Mouse (Mus musculus): Measurements from ENCODE around the gene Rnf41. TPM values are rescaled to one million over a fixed set of nuclear protein-coding genes. Genes with fewer than 3 reads are reported as not detected.

Gene Rnf41
- total and polyA plus RNA-seq, 2 experiments from 2014 or later: 75.8 to 98.1 TPM

DNA sequence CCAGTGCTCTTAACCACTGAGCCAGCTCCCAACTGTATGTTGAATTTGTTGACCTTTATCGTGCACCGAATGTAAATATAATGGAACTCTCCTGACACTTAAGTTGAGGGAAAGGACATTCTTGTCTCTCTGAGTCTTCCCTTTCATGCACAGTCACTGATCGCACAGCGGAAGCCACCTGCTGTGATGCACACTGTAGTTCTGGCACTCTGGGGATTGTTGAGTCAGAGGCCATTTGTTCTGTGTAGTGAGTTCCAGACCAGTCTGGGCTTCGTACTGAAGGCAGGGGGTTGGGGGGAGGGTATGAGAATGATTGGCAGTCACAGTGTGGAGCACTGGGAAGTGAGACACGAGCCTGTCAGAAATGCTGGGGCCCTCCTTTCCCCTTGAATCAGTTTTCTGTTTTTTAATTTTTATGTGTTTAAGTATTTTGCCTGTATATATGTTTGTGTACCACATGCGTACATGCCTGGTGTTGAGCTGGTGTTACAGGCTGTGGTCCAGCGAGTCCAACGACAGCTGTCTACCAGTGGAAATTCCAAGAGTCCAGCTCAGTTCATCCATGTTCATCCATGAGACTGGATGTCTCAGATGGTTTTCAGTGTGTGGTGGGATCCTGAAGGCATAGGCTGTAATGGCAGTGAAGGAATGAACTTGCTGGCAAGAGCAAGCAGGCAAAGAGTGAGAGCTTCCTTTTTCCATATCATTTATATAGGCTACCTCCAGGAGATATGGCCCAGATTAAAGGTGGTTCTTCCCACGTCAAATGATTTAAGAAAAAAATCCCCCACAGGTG, 30.1 kb downstream of the Rnf41 start:
- Histone ChIP-seq H3K4me2 (ENCODE audit: low read depth, low read length) (no peak overlapping the region), H3K4me3 (ENCODE audit: low read length) (no peak overlapping the region), H3K4me1 (ENCODE audit: insufficient read depth, low read length) (no peaks in the 10 kb centered on the region), H3K9me3 (ENCODE audit: low read length) (no peaks in the 10 kb centered on the region), H3K9ac (replicated peaks; ENCODE audit: low read length) (no peak overlapping the region), H3K27ac (no peak overlapping the region), H3K36me3 (ENCODE audit: insufficient read depth, low read length) (peaks cover 27% of the 10 kb centered on the region), H3K27me3 (ENCODE audit: insufficient read depth, low read length) (no peaks in the 10 kb centered on the region)
- ATAC-seq (no peak), DNase-seq (ENCODE audit: low spot score) (no peak)
- TF ChIP-seq CTCF (IDR thresholded peaks at IDR 0.05; ENCODE audit: low read depth): no peak
- WGBS: 67% methylated on average over 10 of the region's 10 CpGs

- no peak for TF ChIP-seq CTCF (IDR thresholded peaks at IDR 0.05; ENCODE audit: low read depth)
- H3K36me3 ChIP-seq (ENCODE audit: insufficient read depth, low read length): peaks cover 19% of the 10 kb centered on the region
- no peaks in the 10 kb centered on the region for H3K27me3 ChIP-seq (ENCODE audit: insufficient read depth, low read length)
- H3K9ac ChIP-seq (replicated peaks; ENCODE audit: low read length): no peak overlapping the region
- H3K4me1 ChIP-seq (ENCODE audit: insufficient read depth, low read length): no peaks in the 10 kb centered on the region
- DNase-seq (ENCODE audit: low spot score) (no peak), ATAC-seq (no peak)
- H3K4me3 ChIP-seq (ENCODE audit: low read length): no peak overlapping the region
- no peak overlapping the region for H3K27ac ChIP-seq
- no peak overlapping the region for H3K4me2 ChIP-seq (ENCODE audit: low read depth, low read length)
- no peaks in the 10 kb centered on the region for H3K9me3 ChIP-seq (ENCODE audit: low read length)
- WGBS: 89% methylated on average over 1 of the region's 1 CpGs
Observed at GRCm38 (mm10) chr10:128442718-128443117, 31.3 kb downstream of the Rnf41 start.

GRCm38 (mm10) chr10:128444354-128444753, 32.9 kb downstream of the Rnf41 start:
- Histone ChIP-seq H3K4me1 (ENCODE audit: insufficient read depth, low read length) (no peaks in the 10 kb centered on the region), H3K36me3 (ENCODE audit: insufficient read depth, low read length) (peaks cover 7% of the 10 kb centered on the region; the same call in 1 of the 2 replicates), H3K9me3 (ENCODE audit: low read length) (no peaks in the 10 kb centered on the region), H3K4me2 (ENCODE audit: low read depth, low read length) (no peak overlapping the region), H3K4me3 (ENCODE audit: low read length) (no peak overlapping the region), H3K9ac (replicated peaks; ENCODE audit: low read length) (no peak overlapping the region), H3K27ac (no peak overlapping the region), H3K27me3 (ENCODE audit: insufficient read depth, low read length) (no peaks in the 10 kb centered on the region)
- ATAC-seq (no peak), DNase-seq (ENCODE audit: low spot score) (no peak)
- no peak for TF ChIP-seq CTCF (IDR thresholded peaks at IDR 0.05; ENCODE audit: low read depth)
- 77% methylated on average over 6 of the region's 6 CpGs for WGBS

DNA sequence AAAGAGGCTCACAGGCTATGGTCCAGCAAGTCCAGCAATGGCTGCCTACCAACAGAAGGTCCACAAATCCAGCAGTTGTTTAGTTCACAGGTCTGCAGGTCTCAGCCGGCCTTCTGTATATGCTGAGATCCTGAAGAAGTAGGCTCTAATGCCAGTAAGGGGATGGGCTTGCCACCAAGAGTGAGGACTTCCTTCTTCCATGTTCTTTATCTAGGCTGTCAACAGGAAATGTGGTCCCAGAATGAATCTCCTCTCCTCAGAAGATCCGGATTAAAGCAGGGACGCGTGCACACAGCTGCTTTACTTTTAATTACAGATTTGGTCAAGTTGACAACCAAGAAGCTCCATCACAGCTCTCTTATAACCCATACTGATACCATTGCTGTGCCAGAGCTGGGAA, 34.0 kb downstream of the Rnf41 start:
- Histone ChIP-seq H3K27me3 (ENCODE audit: insufficient read depth, low read length) (no peaks in the 10 kb centered on the region), H3K36me3 (ENCODE audit: insufficient read depth, low read length) (peaks cover 2% of the 10 kb centered on the region; the same call in 1 of the 2 replicates), H3K9me3 (ENCODE audit: low read length) (no peaks in the 10 kb centered on the region), H3K4me2 (ENCODE audit: low read depth, low read length) (no peak overlapping the region), H3K9ac (replicated peaks; ENCODE audit: low read length) (no peak overlapping the region), H3K4me1 (ENCODE audit: insufficient read depth, low read length) (no peaks in the 10 kb centered on the region), H3K27ac (no peak overlapping the region), H3K4me3 (ENCODE audit: low read length) (no peak overlapping the region)
- ATAC-seq: no peak
- DNase-seq (ENCODE audit: low spot score): no peak
- WGBS: 82% methylated on average over 4 of the region's 4 CpGs
- TF ChIP-seq CTCF (IDR thresholded peaks at IDR 0.05; ENCODE audit: low read depth): no peak

DNA sequence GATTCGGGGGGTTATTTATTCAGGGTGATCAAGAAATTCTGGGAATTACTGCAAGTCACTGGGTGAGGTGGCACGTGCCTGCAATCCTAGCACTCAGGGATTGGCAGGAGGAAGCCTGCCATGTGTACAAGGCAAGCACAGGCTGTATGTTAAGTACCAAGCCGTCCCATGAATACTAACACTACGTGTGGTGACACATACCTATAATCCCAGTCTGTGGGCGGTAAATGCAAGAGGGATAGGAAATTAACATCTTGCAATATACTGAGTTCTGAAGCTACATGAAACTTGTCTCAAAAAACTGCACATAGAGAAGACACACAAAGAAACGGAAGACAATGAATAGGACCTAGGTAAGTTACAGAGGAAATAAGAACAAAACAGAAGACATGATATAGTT, 39.6 kb downstream of the Rnf41 start:
- no peak for DNase-seq (ENCODE audit: low spot score)
- 80% methylated on average over 6 of the region's 6 CpGs for whole genome bisulfite sequencing

GRCm38 (mm10) chr10:128454471-128454870, 43.0 kb downstream of the Rnf41 start:
- H3K9ac ChIP-seq (replicated peaks; ENCODE audit: low read length): no peak overlapping the region
- no peaks in the 10 kb centered on the region for H3K4me1 ChIP-seq (ENCODE audit: insufficient read depth, low read length)
- H3K9me3 ChIP-seq (ENCODE audit: low read length): no peaks in the 10 kb centered on the region
- H3K36me3 ChIP-seq (ENCODE audit: insufficient read depth, low read length): no peaks in the 10 kb centered on the region
- no peaks in the 10 kb centered on the region for H3K27me3 ChIP-seq (ENCODE audit: insufficient read depth, low read length)
- WGBS: 83% methylated on average over 3 of the region's 3 CpGs
- no peak for TF ChIP-seq CTCF (IDR thresholded peaks at IDR 0.05; ENCODE audit: low read depth)
- ATAC-seq: no peak
- H3K4me3 ChIP-seq (ENCODE audit: low read length): no peak overlapping the region
- H3K27ac ChIP-seq: no peak overlapping the region
- H3K4me2 ChIP-seq (ENCODE audit: low read depth, low read length): no peak overlapping the region
- DNase-seq (ENCODE audit: low spot score): no peak

More for the DNA sequence above, 39.6 kb downstream of the Rnf41 start:
- no peak for TF ChIP-seq CTCF (IDR thresholded peaks at IDR 0.05; ENCODE audit: low read depth)
- H3K4me3 ChIP-seq (ENCODE audit: low read length): no peak overlapping the region
- no peak overlapping the region for H3K4me2 ChIP-seq (ENCODE audit: low read depth, low read length)
- H3K9me3 ChIP-seq (ENCODE audit: low read length): no peaks in the 10 kb centered on the region
- no peaks in the 10 kb centered on the region for H3K36me3 ChIP-seq (ENCODE audit: insufficient read depth, low read length)
- ATAC-seq: no peak
- no peak overlapping the region for H3K9ac ChIP-seq (replicated peaks; ENCODE audit: low read length)
- H3K4me1 ChIP-seq (ENCODE audit: insufficient read depth, low read length): no peaks in the 10 kb centered on the region
- no peaks in the 10 kb centered on the region for H3K27me3 ChIP-seq (ENCODE audit: insufficient read depth, low read length)
- H3K27ac ChIP-seq: no peak overlapping the region

- Histone ChIP-seq H3K27ac (peak overlapping the region; percentile 51; the same call in 1 of the 2 replicates), H3K27me3 (ENCODE audit: insufficient read depth, low read length) (no peaks in the 10 kb centered on the region), H3K36me3 (ENCODE audit: insufficient read depth, low read length) (no peaks in the 10 kb centered on the region), H3K4me2 (ENCODE audit: low read depth, low read length) (peak overlapping the region; percentile 31; the same call in 1 of the 2 replicates), H3K9ac (replicated peaks; ENCODE audit: low read length) (no peak overlapping the region; the same call in 1 of the 2 replicates), H3K9me3 (ENCODE audit: low read length) (no peaks in the 10 kb centered on the region), H3K4me1 (ENCODE audit: insufficient read depth, low read length) (0 out of 2 replicates have a peak, but pooled peaks cover under 1% of the 10 kb centered on the region), H3K4me3 (ENCODE audit: low read length) (0 out of 2 replicates have a peak overlapping the region, but pooled peaks have one; percentile 8)
- peak; percentile 57; the same call in 1 of the 2 replicates for ATAC-seq
- peak; percentile 93 for DNase-seq (ENCODE audit: low spot score)
- WGBS: 3% methylated on average over 6 of the region's 6 CpGs
- TF ChIP-seq CTCF (IDR thresholded peaks at IDR 0.05; ENCODE audit: low read depth): peak; percentile 79
Observed at GRCm38 (mm10) chr10:128455280-128455679, 43.8 kb downstream of the Rnf41 start.
